Mouse (Mus musculus) testis, postnatal 14 days (tissue): ENCODE measurements at regions not wholly inside any gene's neighbourhood (a gene's known extent, or its start where the extent isn't known, plus 50 kb on each side); places are given as distances from the start of the nearest gene placed in this dataset.

Experiments used
- DNase-seq: peaks from one replicate; pipeline ENCODE4 v3.0.0; 2021; ENCODE audit warnings: low spot score

- no peak for DNase-seq
Measured at GRCm38 (mm10) chr12:105898580-105899293, 111.3 kb upstream of the Vrk1 start.

DNA sequence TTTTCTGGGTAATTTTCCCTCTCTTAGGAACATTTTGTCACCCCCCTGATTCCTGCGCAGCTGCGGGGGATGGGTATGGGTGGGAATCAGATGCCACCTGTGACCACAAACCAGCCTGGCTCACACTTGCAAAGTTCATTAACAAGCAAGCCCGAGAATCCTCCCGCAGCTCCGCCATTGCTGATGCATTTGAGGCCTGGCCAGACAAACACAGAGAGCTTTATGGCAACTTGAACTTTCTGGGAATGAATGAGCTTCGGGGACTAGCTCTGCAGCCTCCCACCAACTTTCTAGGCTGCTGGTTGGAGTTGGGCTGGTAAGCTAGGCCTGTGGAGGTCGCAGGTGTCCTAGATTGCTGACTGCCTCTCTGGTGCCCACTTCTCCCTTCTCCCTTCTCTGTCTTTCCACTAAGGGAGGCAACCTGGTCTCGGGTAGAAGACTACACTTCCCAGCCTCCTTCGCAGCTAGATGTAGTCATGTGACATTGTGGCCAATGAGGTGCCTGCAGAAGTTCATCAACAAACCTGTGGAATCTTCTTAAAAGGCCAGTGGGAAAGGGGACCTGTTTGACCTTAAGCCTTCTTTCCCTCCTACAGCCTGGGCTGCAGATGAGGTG is 110.6 kb upstream of the Vrk1 start:
- DNase-seq = no peak

DNA sequence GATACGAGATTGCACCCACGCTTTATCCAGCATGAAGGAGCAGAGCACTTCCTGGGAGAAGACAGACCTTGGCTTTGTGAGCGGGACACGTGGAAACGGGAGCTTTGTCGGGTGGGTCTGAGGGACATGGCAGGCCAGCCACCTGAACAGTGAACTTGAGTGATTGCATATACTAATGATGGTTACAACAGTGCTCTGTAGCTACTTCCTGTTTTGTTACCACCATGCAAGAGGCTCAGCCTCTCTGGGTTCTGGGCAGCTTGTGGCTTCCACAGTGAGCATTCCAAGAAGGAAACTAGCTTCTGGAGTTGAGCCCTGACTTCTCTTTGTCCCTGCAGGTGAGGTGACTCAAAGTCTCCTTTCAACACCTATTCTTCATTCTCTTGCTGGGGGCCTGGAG is 109.5 kb upstream of the Vrk1 start:
- DNase-seq = no peak

DNA sequence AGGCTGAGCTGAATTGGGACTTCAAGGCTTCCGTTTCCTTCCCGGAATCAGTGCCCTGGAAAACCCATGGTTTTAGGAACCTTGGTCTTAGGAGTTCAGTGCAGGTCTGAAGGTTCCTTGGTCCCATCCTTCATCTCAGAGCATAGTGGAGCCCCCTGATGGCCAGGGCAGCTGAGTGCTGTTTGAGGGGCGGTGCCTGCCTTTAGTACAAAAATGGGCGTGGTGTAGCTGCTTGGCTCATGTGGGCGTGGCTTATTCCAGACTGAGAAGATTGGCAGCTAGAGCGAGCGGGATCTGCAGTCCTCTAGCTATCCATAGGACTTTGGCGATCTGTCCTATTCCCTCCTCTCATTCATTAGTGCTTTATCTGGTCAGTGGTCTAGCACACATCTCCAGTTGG is 107.0 kb upstream of the Vrk1 start:
- DNase-seq = peak; percentile 39

DNA sequence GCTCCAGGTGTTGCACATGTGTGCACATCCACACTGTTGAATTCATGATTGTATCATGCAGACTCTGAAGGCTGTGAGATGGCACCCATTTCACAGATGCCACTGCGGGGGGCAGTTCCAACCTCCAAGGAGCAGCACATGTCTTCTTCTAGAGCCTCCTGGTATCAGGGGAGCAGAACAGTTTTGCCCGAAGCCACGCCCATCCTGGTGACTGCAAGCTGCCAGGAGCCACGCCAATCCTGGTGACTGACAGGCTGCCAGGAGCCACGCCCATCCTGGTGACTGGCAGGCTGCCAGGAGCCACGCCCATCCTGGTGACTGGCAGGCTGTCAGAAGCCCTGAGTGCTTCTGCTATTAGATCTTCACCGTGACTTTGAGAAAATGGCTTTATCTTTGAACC is 103.4 kb upstream of the Vrk1 start:
- no peak for DNase-seq

GRCm38 (mm10) chr12:105907851-105908620 is 102.0 kb upstream of the Vrk1 start:
- no peak for DNase-seq

DNA sequence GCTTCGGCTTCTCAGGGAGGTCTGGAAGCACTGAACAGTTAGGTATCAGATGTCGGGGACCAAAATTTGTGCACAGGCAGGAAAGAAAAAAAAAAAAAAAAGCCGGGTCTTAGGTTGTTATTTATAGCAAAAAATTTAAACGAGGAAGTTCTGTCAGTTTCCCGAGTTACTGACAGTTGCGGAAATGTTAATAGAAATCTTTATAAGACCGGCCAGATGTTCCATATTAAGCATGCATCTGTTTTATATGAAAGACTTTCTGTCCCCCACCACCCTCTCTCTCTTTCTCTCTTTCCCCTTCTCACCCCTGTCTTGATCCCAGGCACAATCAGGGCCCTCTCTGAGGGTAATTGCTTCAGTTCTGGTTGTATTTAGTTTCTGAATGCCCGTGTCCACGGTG is 98.5 kb upstream of the Vrk1 start:
- DNase-seq = no peak

GRCm38 (mm10) chr12:105917388-105917963 is 92.6 kb upstream of the Vrk1 start:
- no peak for DNase-seq

DNA sequence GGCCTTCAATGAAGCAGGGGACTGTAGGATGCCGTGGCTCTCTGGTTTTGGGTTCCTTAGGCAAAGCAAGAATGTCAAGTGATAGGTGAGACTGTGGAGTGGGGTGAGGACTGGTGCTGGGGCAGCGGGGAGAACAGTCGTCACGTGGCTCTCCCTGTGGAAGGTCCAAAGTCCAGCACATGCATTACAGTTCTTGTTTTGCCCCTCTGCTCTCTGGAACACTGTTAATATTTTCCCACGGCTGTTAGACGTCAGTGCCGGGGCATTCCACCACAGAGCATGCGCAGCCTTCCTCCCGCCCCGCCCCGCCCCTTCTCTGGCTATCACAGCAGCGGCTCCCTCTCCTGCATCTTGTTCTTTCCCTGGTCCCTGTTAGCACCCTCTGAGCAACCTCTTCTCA is 91.3 kb upstream of the Vrk1 start:
- DNase-seq = no peak

DNA sequence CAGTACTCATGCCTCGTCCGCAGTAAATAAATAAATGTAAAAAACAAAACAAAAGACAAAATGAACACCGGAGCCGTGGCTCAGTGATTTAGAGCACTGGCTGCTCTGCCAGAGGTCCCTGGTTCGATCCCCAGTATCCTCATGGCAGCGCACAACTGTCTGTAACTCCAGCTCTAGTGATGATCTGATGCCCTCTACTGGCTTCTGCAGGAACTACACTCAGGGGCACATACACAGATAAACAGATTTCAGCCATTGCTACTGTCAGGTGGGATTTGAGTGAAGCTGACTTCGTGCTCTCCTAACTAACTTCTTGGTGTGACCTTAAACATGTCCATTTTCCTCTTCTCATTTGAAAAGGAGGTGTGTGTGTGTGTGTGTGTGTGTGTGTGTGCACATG is 82.8 kb upstream of the Vrk1 start:
- DNase-seq = no peak

DNA sequence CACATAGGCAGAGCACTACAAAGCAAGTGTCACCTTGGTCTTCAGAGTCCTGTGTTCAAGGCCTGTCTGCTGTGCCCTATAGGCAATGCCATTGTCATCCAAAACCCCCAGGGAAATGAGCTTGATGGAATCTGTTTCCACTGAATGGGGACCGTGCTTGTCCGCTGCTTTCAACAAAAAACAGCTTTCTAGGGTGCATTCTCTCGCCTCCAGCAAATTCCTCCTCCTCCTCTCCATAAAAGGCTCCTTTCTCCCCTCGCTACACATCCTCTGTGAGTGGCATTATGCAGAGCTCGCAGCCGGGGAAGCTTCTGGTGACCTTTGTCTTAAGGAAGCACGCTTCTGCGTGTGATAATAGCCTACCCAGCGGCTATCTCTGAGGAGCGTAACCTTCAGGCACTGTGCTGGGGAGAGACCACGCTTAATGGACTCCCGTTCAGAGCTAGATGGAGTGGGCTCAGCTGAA is 80.5 kb upstream of the Vrk1 start:
- DNase-seq = no peak

GRCm38 (mm10) chr12:105935441-105935880 is 74.6 kb upstream of the Vrk1 start:
- DNase-seq = no peak

- no peak for DNase-seq
Measured at GRCm38 (mm10) chr12:105936812-105937530, 73.1 kb upstream of the Vrk1 start.

GRCm38 (mm10) chr12:105942136-105943076 is 67.6 kb upstream of the Vrk1 start:
- no peak for DNase-seq

DNA sequence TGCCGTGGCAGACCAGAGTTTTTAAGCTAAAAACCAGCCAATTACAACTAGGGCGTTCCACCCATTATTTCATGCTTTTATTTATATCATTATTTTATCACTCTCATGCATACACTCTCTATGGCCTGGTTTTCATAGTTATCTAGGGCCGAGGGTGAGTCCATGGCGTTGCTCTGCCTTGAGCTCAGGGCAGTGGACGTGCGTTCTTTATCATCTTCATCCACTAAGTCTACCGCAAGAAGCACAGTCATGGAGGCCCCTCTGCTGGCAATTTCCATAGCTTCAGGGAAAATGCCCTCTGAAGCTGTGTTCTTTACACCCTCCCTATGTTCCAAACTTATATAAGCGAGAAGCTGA is 67.0 kb upstream of the Vrk1 start:
- DNase-seq = no peak

GRCm38 (mm10) chr12:105947332-105947731 is 62.7 kb upstream of the Vrk1 start:
- DNase-seq = no peak

DNA sequence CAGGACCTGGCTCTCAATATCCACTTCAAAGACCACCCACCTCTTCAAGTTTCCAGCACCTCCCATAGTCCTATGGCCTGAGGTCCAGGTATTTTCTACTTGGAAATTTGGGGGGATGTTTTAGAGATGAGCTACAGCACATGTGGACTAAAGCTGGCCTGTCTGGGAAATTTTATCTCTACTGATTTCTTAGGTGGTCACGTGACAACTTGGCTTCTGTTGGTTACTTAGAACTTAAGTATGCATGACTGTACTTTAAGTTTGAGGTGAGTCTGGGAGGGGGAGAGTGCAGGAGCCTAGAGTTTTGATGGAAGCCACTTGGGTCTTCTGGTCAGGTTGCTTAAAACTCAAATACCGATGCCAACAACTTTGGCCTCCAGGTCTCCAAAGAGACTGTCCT is 61.7 kb upstream of the Vrk1 start:
- DNase-seq = no peak

GRCm38 (mm10) chr12:105955764-105956290 is 54.2 kb upstream of the Vrk1 start:
- DNase-seq = no peak

DNA sequence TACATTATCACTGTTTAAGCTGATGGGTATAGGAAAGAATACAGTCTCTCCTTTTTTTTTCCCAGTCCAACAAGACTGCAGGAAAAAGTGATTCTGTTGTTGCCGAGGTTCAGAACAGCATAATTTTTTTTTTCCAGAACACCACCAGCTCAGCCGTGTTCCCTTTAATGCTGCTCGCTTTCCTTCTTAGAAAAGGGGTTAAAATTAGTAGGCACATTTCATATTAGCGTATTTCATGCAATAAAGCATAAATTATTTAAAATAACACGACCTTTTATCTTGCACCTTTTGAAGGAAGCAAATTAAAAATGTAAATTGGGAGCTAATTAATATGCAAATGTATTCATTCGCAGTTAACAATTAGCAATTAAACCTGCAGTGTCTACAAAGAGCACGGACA is 50.3 kb upstream of the Vrk1 start:
- no peak for DNase-seq
